8 mouse cellular contexts compared by ENCODE assay signal in genomic region chrX:140277327-140277947, GRCm38 (mm10).
DNase-seq lines count a peak whose midpoint lies in the region; ATAC-seq and TF ChIP-seq lines count a peak whose summit lies in the region.

No protein-coding gene starts in this region.

- H3K4me2 ChIP-seq in heart, embryonic 14.5 days (ENCODE audit: low read length): peak overlapping the region; percentile 84
- peak overlapping the region; percentile 84 for H3K4me2 ChIP-seq in embryonic facial prominence, embryonic 11.5 days (ENCODE audit: low read depth, low read length)
- peak overlapping the region; percentile 86 for H3K4me2 ChIP-seq in intestine, embryonic 16.5 days (ENCODE audit: low read depth, low read length)
- peak overlapping the region; percentile 52 for H3K4me2 ChIP-seq in midbrain, embryonic 15.5 days

- no peak for DNase-seq in heart, adult 2 months
- DNase-seq in ES-E14 (ENCODE audit: low read depth, low spot score): no peak
- DNase-seq in embryonic facial prominence, embryonic 11.5 days (ENCODE audit: low spot score): peak; percentile 33
- DNase-seq in spleen, postnatal 14 days (ENCODE audit: low spot score in 2 of 2): no peak

- H3K4me3 ChIP-seq in heart, embryonic 14.5 days (ENCODE audit: control insufficient read depth in 1 of 2, insufficient read depth in 1 of 2, low read depth in 1 of 2, low read length in 2 of 2): peak overlapping the region; percentile 51 to 54
- no peak overlapping the region for H3K4me3 ChIP-seq in heart, adult 2 months
- peak overlapping the region; percentile 66 to 75 for H3K4me3 ChIP-seq in ES-E14 (ENCODE audit: insufficient read depth in 1 of 2, low read depth in 1 of 2, low read length in 2 of 2, poor library complexity in 1 of 2, severe bottlenecking in 1 of 2)
- H3K4me3 ChIP-seq in embryonic facial prominence, embryonic 11.5 days (ENCODE audit: low read depth, low read length): peak overlapping the region; percentile 48
- peak overlapping the region; percentile 55 for H3K4me3 ChIP-seq in intestine, embryonic 16.5 days (ENCODE audit: low read length)
- H3K4me3 ChIP-seq in midbrain, embryonic 15.5 days: peak overlapping the region; percentile 64

- no peaks in the 10 kb centered on the region for H3K36me3 ChIP-seq in heart, embryonic 14.5 days (ENCODE audit: control insufficient read depth, insufficient read depth, low read length)
- H3K36me3 ChIP-seq in heart, adult 2 months (ENCODE audit: control insufficient read depth, insufficient read depth, low read length): no peaks in the 10 kb centered on the region
- no peaks in the 10 kb centered on the region for H3K36me3 ChIP-seq in ES-E14 (ENCODE audit: control insufficient read depth, insufficient read depth, low read length, poor library complexity, severe bottlenecking)
- no peaks in the 10 kb centered on the region for H3K36me3 ChIP-seq in embryonic facial prominence, embryonic 11.5 days (replicated peaks; ENCODE audit: control insufficient read depth, insufficient read depth, low read depth, low read length)
- H3K36me3 ChIP-seq in intestine, embryonic 16.5 days (ENCODE audit: control insufficient read depth, insufficient read depth, low read length): no peaks in the 10 kb centered on the region
- no peaks in the 10 kb centered on the region for H3K36me3 ChIP-seq in midbrain, embryonic 15.5 days (replicated peaks)

- no peak for TF ChIP-seq EP300 in heart, adult 2 months (IDR thresholded peaks at IDR 0.05; ENCODE audit: insufficient read depth, low read depth, low read length)

- H3K9me3 ChIP-seq in heart, embryonic 14.5 days (ENCODE audit: control insufficient read depth, low read length): no peaks in the 10 kb centered on the region
- no peaks in the 10 kb centered on the region for H3K9me3 ChIP-seq in ES-E14 (ENCODE audit: control insufficient read depth, insufficient read depth, low read depth, low read length)
- no peaks in the 10 kb centered on the region for H3K9me3 ChIP-seq in embryonic facial prominence, embryonic 11.5 days (replicated peaks; ENCODE audit: control insufficient read depth, low read length)
- H3K9me3 ChIP-seq in intestine, embryonic 16.5 days (ENCODE audit: control insufficient read depth, low read length): no peaks in the 10 kb centered on the region
- no peaks in the 10 kb centered on the region for H3K9me3 ChIP-seq in midbrain, embryonic 15.5 days

- intact Hi-C loops in heart, adult 2 months (cut with DNase I): no loop called here

- H3K4me1 ChIP-seq in heart, embryonic 14.5 days (ENCODE audit: control insufficient read depth in 2 of 2, insufficient read depth in 2 of 2, low read length in 2 of 2): peaks cover 0 to 2% of the 10 kb centered on the region in 2 experiments; a peak in 1 of 4 replicates
- H3K4me1 ChIP-seq in heart, adult 2 months (ENCODE audit: control insufficient read depth, insufficient read depth, low read length): no peaks in the 10 kb centered on the region
- H3K4me1 ChIP-seq in ES-E14 (ENCODE audit: control insufficient read depth in 2 of 2, insufficient read depth in 2 of 2, low read length in 2 of 2, poor library complexity in 1 of 2): no peaks in the 10 kb centered on the region
- no peaks in the 10 kb centered on the region for H3K4me1 ChIP-seq in embryonic facial prominence, embryonic 11.5 days (ENCODE audit: control insufficient read depth, insufficient read depth, low read length)
- H3K4me1 ChIP-seq in intestine, embryonic 16.5 days (ENCODE audit: control insufficient read depth, insufficient read depth, low read length): no peaks in the 10 kb centered on the region
- no peaks in the 10 kb centered on the region for H3K4me1 ChIP-seq in midbrain, embryonic 15.5 days

- peaks cover 54% of the 10 kb centered on the region for H3K27me3 ChIP-seq in heart, embryonic 14.5 days (ENCODE audit: control insufficient read depth, insufficient read depth, low read length)
- peaks cover 3% of the 10 kb centered on the region; the same call in 1 of the 2 replicates for H3K27me3 ChIP-seq in heart, adult 2 months (ENCODE audit: control insufficient read depth, insufficient read depth, low read length)
- peaks cover 28% of the 10 kb centered on the region for H3K27me3 ChIP-seq in embryonic facial prominence, embryonic 11.5 days (ENCODE audit: control insufficient read depth, insufficient read depth, low read length)
- H3K27me3 ChIP-seq in intestine, embryonic 16.5 days (replicated peaks; ENCODE audit: control insufficient read depth, insufficient read depth, low read length): peaks cover 41% of the 10 kb centered on the region
- peaks cover 50% of the 10 kb centered on the region for H3K27me3 ChIP-seq in midbrain, embryonic 15.5 days (replicated peaks)

- H3K27ac ChIP-seq in heart, embryonic 14.5 days (replicated peaks in 1 of 2; ENCODE audit: control insufficient read depth in 1 of 2, insufficient read depth in 1 of 2, low read depth in 2 of 2, low read length in 2 of 2): no peak overlapping the region
- H3K27ac ChIP-seq in heart, adult 2 months: no peak overlapping the region
- no peak overlapping the region for H3K27ac ChIP-seq in ES-E14 (ENCODE audit: insufficient read depth, low read depth, low read length, poor library complexity, severe bottlenecking)
- H3K27ac ChIP-seq in embryonic facial prominence, embryonic 11.5 days (replicated peaks; ENCODE audit: low read depth, low read length): no peak overlapping the region
- H3K27ac ChIP-seq in intestine, embryonic 16.5 days (ENCODE audit: low read length): no peak overlapping the region
- H3K27ac ChIP-seq in midbrain, embryonic 15.5 days: peak overlapping the region; percentile 78

- no peak for ATAC-seq in heart, embryonic 14.5 days (ENCODE audit: insufficient number of reproducible peaks, insufficient read depth, low FRiP score, low read depth)
- peak; percentile 54; the same call in 1 of the 2 replicates for ATAC-seq in embryonic facial prominence, embryonic 11.5 days (replicated peaks; ENCODE audit: insufficient number of reproducible peaks, low FRiP score, low TSS enrichment, low read depth)
- peak; percentile 28; the same call in 1 of the 2 replicates for ATAC-seq in intestine, embryonic 16.5 days
- peak; percentile 65 for ATAC-seq in midbrain, embryonic 15.5 days (replicated peaks)
- ATAC-seq in activated CD4-positive, CD25-positive, alpha-beta regulatory T cell, adult 4 months: no peak

- 25% methylated on average over 35 of the region's 54 CpGs for WGBS in heart, embryonic 14.5 days
- WGBS in heart, adult 2 months: 23% methylated on average over 41 of the region's 54 CpGs
- 8% methylated on average over 33 of the region's 54 CpGs for whole genome bisulfite sequencing in embryonic facial prominence, embryonic 11.5 days
- 13% methylated on average over 25 of the region's 54 CpGs for WGBS in intestine, embryonic 16.5 days
- 24% methylated on average over 49 of the region's 54 CpGs for WGBS in midbrain, embryonic 15.5 days

- no peaks in the 10 kb centered on the region for H3K79me2 ChIP-seq in heart, adult 2 months (replicated peaks; ENCODE audit: control insufficient read depth, insufficient read depth, low read length)

- in situ Hi-C loops in ES-E14 (cut with MboI; ENCODE audit: low sequenced_read_pairs in 2 of 2, unreplicated experiment in 2 of 2): no loop called here

- no peak for TF ChIP-seq POLR2A in heart, adult 2 months (IDR thresholded peaks at IDR 0.05; ENCODE audit: insufficient read depth, low read depth, low read length)

- peak overlapping the region; percentile 52; the same call in 1 of the 2 replicates for H3K9ac ChIP-seq in heart, embryonic 14.5 days (ENCODE audit: low read length)
- no peak overlapping the region for H3K9ac ChIP-seq in heart, adult 2 months (ENCODE audit: low read depth, low read length)
- peak overlapping the region; percentile 35; the same call in 1 of the 2 replicates for H3K9ac ChIP-seq in ES-E14 (ENCODE audit: insufficient read depth, low read depth, low read length, poor library complexity, severe bottlenecking)
- H3K9ac ChIP-seq in embryonic facial prominence, embryonic 11.5 days (replicated peaks; ENCODE audit: low read length): peak overlapping the region; percentile 53
- H3K9ac ChIP-seq in intestine, embryonic 16.5 days (ENCODE audit: low read depth, low read length): peak overlapping the region; percentile 55; the same call in 1 of the 2 replicates
- peak overlapping the region; percentile 66 for H3K9ac ChIP-seq in midbrain, embryonic 15.5 days

- TF ChIP-seq CTCF in heart, adult 2 months (IDR thresholded peaks at IDR 0.05): no peak

TF ChIP-seq in ES-E14, 5 proteins besides CTCF, POLR2A, EP300 and RAD21:
- TF ChIP-seq HCFC1 (IDR thresholded peaks at IDR 0.05; ENCODE audit: borderline replicate concordance, insufficient read depth, low read length) (no peak), MAFK (IDR thresholded peaks at IDR 0.05; ENCODE audit: insufficient read depth, low read depth, low read length) (no peak), ZC3H11A (IDR thresholded peaks at IDR 0.05; ENCODE audit: borderline replicate concordance, low read depth, low read length) (no peak), ZNF384 (IDR thresholded peaks at IDR 0.05; ENCODE audit: low read depth, low read length) (no peak), CHD2 (IDR thresholded peaks at IDR 0.05; ENCODE audit: low read depth, low read length) (no peak)

Comparison
In these comparisons a context has a peak if more than half of its experiments do, and no peak if none do; other contexts are left out.
1. ATAC-seq: peak in embryonic facial prominence, embryonic 11.5 days (single experiment), intestine, embryonic 16.5 days (single experiment) and midbrain, embryonic 15.5 days (single experiment); none in heart, embryonic 14.5 days (single experiment) and activated CD4-positive, CD25-positive, alpha-beta regulatory T cell, adult 4 months (single experiment).
2. Peak in every context shown above with its lines, with median percentiles within 50 percentile points of each other: H3K4me2 ChIP-seq.